Mouse (Mus musculus): Measurements from ENCODE around the gene Larp1.

Gene Larp1

DNA sequence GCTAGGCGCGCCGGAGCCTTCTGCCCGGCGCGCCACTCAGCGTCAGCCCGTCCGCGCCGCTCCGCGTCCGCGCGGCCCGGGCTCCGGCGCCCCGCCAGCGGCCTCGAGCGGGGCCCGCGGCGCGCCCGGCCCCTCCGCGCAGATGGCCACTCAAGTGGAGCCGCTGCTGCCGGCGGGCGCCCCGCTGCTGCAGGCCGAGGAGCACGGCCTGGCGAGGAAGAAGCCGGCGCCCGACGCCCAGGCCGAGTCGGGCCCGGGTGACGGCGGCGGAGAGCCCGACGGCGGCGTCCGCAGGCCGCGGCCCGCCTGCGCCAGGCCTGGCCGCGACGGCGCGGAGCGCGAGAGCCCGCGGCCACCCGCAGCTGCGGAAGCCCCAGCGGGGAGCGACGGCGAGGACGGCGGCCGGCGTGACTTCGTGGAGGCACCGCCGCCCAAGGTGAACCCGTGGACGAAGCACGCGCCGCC is at the start of gene Larp1:
Gene Larp1, plus strand, starts transcription at position 14 of the 465 bp plus-strand sequence.
- DNase-seq, result no peak

GRCm38 (mm10) chr11:57959924-57960323 is 48.9 kb upstream of the Larp1 start:
- DNase-seq, result no peak

DNA sequence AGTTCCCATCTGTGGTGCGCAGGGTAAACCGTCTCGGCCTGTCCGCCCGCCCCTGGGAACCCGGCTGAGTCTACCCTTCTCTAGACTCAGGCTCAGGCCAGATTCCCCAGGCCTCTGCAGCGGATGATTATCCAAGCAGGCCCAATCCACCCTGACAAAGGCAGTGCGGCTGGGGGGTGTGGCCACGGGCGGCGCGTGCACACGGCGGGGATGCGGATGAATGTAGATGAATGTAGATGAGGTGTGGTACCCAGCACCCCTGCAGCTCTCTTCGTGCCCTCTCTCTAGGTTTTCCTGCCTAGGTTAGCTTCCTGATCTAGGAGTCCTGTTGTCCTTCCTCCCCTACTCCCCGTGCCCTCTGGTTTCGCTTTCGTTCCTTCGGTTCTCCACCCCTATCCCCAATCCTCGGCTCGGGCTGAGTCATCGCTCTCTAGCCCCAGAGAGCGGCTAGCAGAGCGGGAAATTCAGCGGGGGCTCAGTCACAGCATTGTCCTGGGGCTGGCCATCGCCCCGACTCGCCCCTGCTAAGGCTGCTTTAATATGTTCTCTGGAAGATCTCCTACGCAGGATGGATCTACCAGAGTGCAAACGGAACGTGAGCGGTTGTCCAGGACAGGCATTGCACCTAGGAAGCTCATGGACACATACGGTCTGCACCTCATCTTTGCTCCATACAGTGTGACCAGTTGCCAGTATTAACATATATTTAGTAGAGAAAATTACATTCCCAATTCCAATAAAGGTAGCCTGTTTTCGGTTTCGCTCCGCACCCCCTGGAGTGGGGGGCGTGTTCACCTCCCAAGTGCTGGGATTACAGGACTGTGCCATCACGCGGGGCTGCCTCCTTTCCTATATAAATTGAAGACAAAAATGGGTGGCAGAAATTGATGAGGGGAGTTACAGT is 46.2 kb upstream of the Larp1 start:
- peak; percentile 53 to 60 for DNase-seq

GRCm38 (mm10) chr11:57963291-57963870 is 45.5 kb upstream of the Larp1 start:
- no peak for DNase-seq

- no peak for DNase-seq
Observed at GRCm38 (mm10) chr11:57966630-57967029, 42.2 kb upstream of the Larp1 start.

GRCm38 (mm10) chr11:57968301-57968700 is 40.6 kb upstream of the Larp1 start:
- no peak for DNase-seq

- no peak for DNase-seq
Observed at GRCm38 (mm10) chr11:57970541-57970940, 38.3 kb upstream of the Larp1 start.

DNA sequence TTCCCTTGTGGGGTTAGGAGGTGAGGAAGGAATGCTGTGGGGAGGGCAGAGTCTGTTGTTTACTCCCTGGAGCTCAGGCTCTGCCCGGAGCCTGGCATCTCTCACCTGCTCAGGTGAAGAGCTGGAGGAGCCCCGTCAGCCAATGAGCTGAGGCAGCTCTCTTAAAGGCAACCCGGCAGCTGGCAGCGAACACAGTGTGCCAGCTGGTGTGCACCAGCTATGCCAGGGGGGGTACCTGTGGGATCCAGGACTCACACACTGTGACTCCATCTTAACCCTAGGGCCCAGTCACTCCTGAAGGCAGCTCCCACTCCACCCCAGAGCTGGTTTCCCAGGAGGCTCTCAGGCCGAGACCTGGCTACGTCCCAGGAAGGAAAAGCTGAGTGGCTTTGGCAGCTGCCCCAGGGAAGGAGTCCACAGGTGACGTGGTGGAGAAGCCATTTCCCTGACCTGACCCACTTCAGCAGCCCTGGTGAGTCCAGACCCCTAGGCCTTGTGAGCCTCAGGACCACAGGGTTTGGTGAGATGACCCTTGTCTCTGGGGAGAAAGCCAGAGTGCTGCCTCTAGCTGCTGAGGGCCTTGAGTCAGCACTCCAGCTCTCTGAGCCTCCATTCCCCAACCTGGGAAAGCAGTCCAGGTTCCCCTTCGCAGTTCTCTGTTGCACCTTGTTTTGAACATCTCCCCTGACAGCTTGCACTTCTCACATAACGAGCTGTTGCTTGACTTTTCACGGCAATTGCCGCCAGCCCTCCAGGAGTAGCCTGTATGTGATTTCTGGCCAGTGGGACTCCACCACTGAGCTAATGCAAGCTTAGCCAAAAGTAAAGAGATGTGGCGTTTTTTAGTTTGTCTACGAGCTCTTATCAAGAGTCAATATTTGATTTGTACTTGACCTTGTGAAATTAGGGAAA is 35.6 kb upstream of the Larp1 start:
- no peak for DNase-seq

- no peak for DNase-seq
Observed at GRCm38 (mm10) chr11:57973913-57974234, 35.0 kb upstream of the Larp1 start.

DNA sequence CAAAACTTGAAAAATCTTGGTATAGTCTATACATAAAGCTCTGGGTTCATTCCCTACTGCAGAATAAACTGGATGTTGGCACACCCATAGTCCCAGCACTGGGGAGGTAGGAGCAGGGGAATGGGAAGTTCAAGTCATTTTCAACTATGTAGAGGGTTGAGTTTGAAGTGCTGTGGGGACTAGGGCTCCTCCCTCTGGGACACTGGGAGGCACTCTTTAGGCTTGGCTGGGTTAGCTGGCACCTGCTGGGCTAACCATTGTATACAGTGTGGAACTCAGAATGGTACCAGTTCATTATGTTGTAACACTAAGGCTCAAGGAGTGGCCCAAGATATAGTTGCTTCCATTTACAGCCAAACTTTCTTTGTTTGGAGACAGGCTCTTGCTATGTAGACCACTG is 33.0 kb upstream of the Larp1 start:
- DNase-seq, result no peak

DNA sequence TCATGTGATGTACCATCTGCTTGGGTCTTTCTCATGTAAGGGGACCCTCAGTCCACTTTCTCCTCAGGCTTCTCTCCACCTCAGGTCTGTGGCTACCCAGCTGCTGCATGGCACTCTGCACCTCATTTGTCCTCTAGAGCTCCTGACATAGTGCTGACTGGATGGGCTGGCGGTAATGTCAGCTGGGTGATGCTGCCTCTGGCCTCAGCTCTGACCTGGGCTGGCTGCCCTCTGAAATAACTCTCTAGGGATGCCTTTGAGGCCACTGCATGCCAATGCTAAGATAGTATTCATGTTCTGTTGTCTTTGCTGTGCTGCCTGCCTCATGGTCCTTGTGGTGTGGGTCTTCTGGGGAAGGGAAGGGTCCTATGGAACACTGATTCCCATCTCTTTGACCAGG is 31.2 kb upstream of the Larp1 start:
- DNase-seq, result no peak

GRCm38 (mm10) chr11:57979621-57980020 is 29.2 kb upstream of the Larp1 start:
- DNase-seq, result no peak

DNA sequence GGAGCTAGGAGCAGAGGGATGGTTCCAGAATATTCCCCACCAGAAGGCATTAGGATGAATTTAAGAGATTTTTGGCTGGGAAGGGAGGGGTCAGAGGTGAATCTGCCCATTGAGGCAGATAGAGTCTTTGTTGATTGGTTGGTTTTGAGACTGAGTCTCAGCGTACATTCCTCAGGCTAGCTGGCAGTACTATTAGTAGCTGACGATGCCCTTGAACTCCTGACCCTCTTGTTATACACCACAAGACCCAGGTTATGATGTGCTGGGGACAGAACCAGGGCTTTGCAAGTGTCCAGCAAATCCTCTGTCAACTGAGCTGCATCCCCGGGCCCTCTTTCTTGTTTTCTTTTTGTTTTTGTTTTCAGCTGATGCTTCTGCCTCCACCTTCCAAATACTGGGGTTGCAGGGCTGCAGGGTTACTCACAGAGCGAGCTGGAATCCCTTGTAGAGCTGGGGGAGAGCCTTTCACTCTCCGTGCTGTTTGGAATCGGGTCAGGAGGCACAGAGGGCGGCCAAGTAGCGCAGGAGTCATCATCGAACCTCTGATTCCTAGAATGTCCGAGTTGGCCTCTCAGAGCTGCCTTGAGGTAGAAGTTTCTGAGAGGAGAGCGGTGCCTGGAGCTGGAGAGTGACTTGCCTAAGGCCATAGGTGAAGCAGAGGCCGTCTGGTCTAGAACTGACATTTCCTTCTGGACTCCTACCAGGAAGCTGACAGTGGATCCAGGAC is 27.6 kb upstream of the Larp1 start:
- DNase-seq, result no peak

GRCm38 (mm10) chr11:57983480-57984342 is 25.2 kb upstream of the Larp1 start:
- no peak for DNase-seq

DNA sequence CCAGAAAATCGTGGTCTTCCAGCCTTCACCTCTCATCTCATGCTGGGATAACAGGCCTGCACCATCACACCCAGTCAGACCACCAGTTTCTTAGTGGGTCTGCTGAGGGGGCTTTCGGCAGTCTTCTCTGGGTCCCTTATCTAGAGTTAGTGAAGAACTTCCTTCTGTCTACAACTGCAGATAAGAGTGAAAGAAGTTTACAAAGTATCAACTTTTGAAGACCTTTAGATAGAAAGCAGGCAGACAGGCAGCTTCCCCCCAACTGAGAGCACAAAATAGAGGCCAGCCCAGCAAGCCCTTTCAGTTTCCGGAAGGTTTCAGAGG is 24.6 kb upstream of the Larp1 start:
- DNase-seq, result no peak

DNA sequence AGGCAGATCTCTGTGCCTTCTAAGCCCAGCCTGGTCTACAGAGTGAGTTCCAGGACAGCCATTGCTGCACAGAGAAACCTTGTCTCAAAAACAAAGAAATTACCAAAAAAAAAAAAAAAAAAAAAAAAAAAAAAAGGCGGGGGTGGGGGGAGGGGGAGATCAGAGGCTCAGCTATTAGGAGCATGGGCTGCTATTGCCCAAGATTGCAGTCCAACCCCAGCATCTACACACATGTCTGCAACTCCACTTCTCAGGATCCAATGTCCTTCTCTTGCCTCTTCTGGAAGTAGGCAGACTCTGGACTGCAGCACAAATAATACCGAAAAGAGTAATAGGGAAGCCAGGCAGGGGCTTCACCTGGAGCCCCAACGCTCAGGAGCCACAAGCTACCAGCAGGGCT is 23.4 kb upstream of the Larp1 start:
- no peak for DNase-seq

DNA sequence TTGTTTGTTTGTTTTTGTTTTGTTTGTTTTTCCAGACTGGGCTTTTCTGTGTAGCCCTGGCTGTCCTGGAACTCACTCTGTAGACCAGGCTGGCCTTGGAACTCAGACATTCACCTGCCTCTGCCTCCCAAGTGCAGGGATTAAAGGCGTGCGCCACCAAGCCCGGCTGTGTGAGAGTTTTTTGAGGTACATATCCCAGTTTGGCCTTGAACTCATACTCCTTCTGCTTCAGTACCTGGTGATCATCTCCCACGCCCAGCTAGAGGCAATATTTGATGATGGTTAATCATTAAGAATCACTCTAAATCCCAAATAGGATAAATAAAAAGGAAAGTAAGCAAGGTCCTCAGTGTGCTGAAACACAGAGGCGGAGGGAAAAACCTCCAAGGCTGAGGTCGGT is 22.8 kb upstream of the Larp1 start:
- no peak for DNase-seq

GRCm38 (mm10) chr11:57986456-57986855 is 22.4 kb upstream of the Larp1 start:
- DNase-seq, result no peak

DNA sequence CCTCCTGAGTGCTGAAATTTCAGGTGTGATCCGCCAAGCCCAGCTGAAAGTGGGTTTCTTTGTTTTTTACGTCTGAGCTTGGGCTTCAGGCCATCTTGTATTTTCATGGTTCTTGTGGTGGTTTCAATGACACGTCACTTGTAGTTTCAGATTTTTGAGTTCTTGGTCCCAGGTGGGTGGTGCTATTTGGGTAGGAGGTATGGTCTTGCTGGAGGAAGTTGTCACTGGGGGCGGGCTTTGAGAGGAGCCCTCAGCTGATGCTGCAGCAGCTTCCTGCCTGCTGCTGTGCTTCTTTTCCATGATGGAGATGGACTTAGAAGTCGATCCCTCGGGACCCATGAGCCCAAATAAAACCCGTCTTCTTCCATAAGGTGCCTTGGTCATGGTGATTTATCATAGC is 22.0 kb upstream of the Larp1 start:
- no peak for DNase-seq

- DNase-seq, result no peak
Observed at GRCm38 (mm10) chr11:57998168-57998567, 10.7 kb upstream of the Larp1 start.

- no peak for DNase-seq
Observed at GRCm38 (mm10) chr11:57998872-57999271, 10.0 kb upstream of the Larp1 start.

- DNase-seq, result no peak
Observed at GRCm38 (mm10) chr11:58003126-58003525, 5.7 kb upstream of the Larp1 start.
